Mouse (Mus musculus) adrenal gland, postnatal 4 days (tissue): ENCODE results near the gene Prkca. TPM values are rescaled to one million over a fixed set of nuclear protein-coding genes. Genes with fewer than 3 reads are reported as not detected.

Experiments used
- DNase-seq, 2 experiments: peaks; one replicate each; pipeline ENCODE4 v3.0.0; 2021 to 2022; ENCODE audit warnings: low spot score in 2 of 2, mixed read lengths in 2 of 2
- total RNA-seq, 2 experiments: library from RNA; stranded (reverse); gene quantifications; 2 replicates each; pipeline ENCODE4 v1.2.3; 2021

The Prkca gene
- total RNA-seq, 2 experiments from 2014 or later = 10.9 to 18.1 TPM

GRCm38 (mm10) chr11:108214521-108215223 lies 129.1 kb downstream of the Prkca start:
- no peak for DNase-seq

GRCm38 (mm10) chr11:108213783-108214182 lies 129.9 kb downstream of the Prkca start:
- DNase-seq = no peak

GRCm38 (mm10) chr11:108212638-108213037 lies 131.1 kb downstream of the Prkca start:
- no peak for DNase-seq

- no peak for DNase-seq
These were observed 131.7 kb downstream of the Prkca start for GRCm38 (mm10) chr11:108212030-108212429.

DNA sequence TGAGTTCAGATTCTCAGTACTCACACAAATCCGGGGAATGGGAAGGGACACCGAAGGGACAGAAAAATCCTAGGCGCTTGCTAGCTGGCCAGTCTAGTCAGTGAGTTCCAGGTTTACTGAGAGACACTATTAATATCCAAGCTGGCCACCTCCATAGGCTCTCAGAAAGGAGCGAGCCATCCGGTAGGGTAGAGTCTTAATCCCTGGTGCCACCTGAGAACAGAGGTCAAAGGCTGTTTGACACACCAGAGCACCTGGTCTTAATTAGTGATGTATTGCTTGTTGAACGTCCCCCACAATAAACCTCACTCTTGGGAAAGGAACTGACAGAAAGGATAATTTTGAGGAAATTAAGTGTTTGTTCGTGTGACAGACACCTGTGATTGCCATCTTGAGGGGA lies 133.0 kb downstream of the Prkca start:
- DNase-seq = no peak

GRCm38 (mm10) chr11:108206602-108207001 lies 137.1 kb downstream of the Prkca start:
- DNase-seq = no peak

DNA sequence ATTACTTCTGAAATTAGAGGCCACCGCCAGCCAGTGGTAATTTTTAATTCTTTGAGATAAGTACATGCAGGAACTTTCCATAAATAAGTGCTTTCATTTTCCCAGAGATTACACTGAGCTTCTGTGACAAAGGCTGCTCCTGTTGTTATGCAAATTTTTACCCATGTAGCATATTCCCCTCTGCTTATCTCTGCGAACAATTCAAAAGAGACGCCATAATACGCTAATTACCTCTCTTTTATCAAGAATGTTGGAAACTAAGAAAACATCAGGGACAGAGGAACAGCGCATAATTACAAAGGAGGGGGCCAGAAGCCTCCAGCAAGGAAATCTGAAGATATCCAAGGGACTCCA lies 138.9 kb downstream of the Prkca start:
- no peak for DNase-seq

DNA sequence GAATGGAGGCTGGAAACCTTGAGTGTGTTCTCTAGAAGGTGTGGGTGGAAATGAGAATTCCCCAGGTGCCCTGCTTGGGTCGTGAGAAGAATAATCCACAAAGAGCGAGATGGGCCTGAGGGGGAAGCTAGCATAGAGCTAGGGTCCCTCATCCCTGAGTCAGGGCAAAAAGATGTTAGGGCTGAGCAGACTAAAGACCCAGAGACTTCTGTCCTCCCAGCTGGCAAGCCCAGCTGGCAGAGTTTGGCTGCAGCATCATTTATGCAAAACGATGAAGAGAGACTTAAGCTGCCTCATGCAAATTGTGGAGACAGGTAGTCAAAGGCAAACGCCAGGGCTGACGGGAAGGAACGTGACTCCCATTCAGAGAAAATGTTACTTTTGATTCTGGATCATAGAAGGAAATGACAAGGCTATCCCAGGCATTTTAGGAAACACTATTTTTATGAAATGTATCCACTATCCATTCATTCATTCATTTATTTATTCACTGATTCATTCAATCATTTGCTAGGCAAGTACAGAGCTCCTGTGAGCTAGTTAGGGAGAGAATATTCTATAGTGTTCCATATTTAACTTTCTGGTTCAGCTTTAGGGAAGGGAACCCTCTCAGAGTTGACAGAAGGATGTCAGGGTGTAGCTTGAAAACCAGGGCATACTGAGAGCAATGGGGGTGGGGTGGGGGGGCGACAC lies 139.4 kb downstream of the Prkca start:
- no peak for DNase-seq

DNA sequence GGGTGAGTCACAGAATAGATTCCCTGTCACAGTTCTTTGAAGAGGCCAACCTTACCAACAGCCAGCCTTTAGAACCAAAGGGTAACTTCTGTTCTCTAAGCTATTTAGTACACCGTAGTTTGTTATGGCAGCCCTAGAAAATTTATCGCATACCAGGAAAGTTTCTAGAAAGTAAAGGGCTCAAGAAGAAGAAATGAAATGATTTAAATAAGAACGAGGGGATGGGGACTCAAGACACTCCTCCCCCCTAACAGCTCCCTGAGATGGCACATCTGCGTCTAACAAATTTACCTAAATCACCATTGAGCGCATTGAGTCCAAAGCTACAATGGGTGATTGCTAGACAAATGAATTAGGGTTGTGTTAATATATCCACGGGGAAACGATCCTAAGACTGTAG lies 140.9 kb downstream of the Prkca start:
- no peak for DNase-seq

DNA sequence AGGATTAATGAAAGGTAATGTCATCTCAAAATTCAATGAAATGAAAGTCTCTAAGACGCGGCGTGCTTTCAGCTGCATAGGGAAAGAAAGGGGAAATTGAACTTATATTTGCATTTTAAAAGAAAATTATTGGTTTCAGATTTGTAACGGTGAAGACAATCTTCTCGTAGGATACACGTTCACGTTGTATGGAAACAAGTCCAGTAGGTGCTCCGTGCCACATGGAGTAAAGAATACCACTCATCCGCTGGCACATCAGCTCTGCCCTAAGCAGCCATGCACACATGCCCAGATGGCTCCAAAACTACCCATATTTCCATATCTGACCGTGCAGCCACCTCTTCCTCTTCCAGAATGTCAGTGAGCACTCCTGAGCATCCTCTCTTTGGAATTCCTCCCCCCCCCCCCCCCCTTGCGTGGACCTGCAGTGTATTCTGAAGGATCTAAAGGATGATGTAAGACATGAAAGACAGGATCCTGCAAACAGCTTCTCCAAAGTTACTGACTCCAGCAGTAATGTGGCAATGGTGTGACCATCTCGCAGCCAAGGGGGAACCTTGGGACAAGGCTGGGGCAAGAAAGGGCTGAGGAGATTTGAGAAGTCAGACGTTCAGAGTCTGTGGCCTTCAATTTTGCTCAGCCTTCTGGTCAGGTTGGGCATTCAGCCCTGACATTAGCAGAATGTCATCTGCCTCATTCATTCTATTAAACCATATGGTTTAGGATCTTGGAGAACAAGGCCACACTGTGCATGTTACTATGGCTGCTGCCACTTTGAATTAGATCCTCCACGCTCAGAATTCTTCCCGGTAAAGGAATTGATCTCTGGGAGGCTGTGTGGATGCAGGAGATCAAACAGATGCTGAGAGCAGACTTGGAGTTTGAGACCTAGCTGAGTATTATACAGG lies 142.8 kb downstream of the Prkca start:
- no peak for DNase-seq

- DNase-seq = no peak
These were observed 144.2 kb downstream of the Prkca start for GRCm38 (mm10) chr11:108199429-108199985.

DNA sequence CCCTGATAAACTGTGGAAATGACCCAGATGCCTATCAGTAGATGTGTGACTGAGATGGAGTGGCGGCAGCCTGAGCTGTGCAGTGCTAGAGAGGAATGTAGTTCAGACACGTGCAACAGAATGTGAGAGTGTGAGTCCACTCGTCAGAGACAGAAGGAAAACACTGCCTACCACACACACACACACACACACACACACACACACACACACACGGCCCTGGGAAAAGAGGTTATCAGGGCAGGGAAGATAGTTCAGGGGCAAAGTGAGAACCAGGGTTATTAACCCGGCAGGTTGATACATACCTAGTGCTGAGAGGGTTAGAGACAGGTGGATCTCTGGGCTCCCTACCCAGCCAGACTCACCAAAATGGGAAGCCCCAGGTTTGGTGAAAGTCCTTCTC lies 145.1 kb downstream of the Prkca start:
- no peak for DNase-seq

DNA sequence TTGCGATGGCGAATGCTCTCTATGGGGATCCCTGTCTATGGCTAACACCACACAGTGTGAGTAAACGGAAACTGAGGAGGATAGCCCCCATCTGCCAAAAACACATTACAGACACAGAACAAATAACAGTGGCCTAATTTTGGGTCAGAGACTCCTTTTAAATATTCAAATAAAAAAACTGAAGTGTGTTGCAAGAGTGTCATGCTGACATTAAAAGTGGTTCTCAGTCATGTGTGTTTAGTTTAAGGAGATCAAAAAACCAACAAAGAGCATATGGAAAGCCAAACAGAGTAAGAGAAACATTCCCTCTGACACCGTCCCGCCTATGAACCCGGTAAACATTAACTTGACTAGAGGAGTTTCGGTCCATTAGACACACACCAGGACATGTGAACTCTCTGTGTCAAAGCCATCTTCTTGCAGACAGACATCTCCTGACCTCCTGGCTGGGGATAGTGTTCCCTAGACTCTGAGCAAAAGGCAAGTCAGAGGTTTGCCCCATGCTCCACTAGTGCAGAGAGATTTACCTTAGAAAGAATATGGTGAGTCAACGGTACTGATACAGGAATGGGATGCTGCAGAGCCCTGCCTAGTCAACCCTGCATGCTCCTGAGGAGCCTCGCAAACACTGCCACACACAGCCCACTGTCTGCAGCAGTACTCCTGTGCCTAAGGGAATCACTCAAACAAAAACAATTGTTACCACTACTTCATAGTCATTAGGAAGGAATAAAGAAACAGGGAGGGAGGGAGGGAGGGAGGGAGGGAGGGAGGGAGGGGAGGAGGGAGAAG lies 146.1 kb downstream of the Prkca start:
- DNase-seq = no peak

- no peak for DNase-seq
These were observed 146.9 kb downstream of the Prkca start for GRCm38 (mm10) chr11:108196796-108197195.

- no peak for DNase-seq
These were observed 153.4 kb downstream of the Prkca start for GRCm38 (mm10) chr11:108190298-108190697.

DNA sequence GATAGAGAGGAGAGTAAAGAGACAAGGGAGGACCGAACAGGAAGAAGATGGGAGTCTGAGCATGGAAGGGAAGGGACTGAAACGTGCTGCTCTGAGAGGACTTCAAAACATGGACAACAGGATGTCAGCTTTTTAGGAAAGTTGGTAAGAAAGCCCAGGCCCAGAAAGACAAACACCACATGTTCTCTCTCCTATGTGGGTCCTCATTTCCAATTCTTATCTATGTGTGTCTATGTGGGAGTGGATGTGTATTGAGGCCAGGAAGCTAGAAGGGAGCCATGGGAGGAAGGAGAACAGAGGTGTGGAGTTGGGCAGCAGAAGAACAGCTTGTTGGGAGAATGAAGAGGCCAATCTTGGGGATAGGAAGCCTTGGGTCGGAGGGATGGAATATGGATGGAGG lies 154.4 kb downstream of the Prkca start:
- DNase-seq = no peak

DNA sequence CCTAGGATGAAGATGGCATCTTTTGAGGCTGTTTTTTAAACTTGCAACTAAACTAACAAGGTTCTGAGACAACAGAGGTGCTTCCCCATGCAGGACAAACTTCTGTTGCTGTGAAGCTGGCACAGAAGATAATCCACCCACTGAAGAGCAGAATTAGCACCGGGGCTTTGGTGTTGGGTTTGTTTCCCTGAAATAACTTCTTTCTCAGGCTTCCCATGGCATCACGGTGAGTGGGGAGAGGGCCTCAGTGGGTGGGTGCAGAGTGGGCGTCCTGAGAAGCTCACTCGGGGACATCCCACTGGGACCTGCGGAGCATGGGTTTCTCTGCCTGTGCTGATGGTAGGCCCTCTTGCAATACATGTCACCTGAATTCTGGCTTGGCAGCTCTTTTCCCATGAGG lies 161.3 kb downstream of the Prkca start:
- no peak for DNase-seq

GRCm38 (mm10) chr11:108181012-108181713 lies 162.6 kb downstream of the Prkca start:
- no peak for DNase-seq

GRCm38 (mm10) chr11:108178802-108179201 lies 164.9 kb downstream of the Prkca start:
- no peak for DNase-seq

GRCm38 (mm10) chr11:108178258-108178657 lies 165.5 kb downstream of the Prkca start:
- no peak for DNase-seq
